Mouse (Mus musculus) forebrain, embryonic 13.5 days (tissue): ENCODE measurements around the gene Tmem131. TPM values are rescaled to one million over a fixed set of nuclear protein-coding genes. Genes with fewer than 3 reads are reported as not detected.
"Not testable (repeated sequence)": the region's sequence is repeated elsewhere in the genome, so short reads cannot be mapped to it uniquely, and the experiment has no call there.

Experiments
- ATAC-seq: fragments of 200-750 bp; cut with Nextera tagmentation; 2 replicates; pipeline ENCODE4 v1.8.0; 2017
- H3K27ac ChIP-seq: fragments of 300-500 bp; sonication (generic); 2 replicates; pipeline ENCODE4 v1.5.1; 2015; ENCODE audit warnings: inconsistent platforms, mild to moderate bottlenecking, moderate library complexity
- H3K27me3 ChIP-seq: fragments of 300-500 bp; sonication (generic); 2 replicates; pipeline ENCODE4 v1.6.1; 2015; ENCODE audit warnings: mild to moderate bottlenecking, inconsistent platforms
- H3K36me3 ChIP-seq: fragments of 300-500 bp; sonication (generic); 2 replicates; pipeline ENCODE4 v1.6.1; 2015; ENCODE audit warnings: mild to moderate bottlenecking, inconsistent platforms; ENCODE audit not compliant: poor library complexity, severe bottlenecking
- H3K4me1 ChIP-seq: fragments of 300-500 bp; sonication (generic); 2 replicates; pipeline ENCODE4 v1.6.1; 2015; ENCODE audit warnings: inconsistent platforms
- H3K4me2 ChIP-seq: fragments of 300-500 bp; sonication (generic); 2 replicates; pipeline ENCODE4 v1.6.1; 2015; ENCODE audit warnings: inconsistent platforms, mild to moderate bottlenecking, moderate library complexity
- H3K4me3 ChIP-seq: fragments of 300-500 bp; sonication (generic); 2 replicates; pipeline ENCODE4 v1.5.1; 2015; ENCODE audit warnings: mild to moderate bottlenecking, inconsistent platforms
- H3K9ac ChIP-seq: fragments of 300-500 bp; sonication (generic); 2 replicates; pipeline ENCODE4 v1.6.1; 2015; ENCODE audit warnings: mild to moderate bottlenecking, inconsistent platforms
- H3K9me3 ChIP-seq: fragments of 300-500 bp; sonication (generic); replicated peaks from 2 replicates; pipeline ENCODE4 v1.6.1; 2016; ENCODE audit warnings: inconsistent platforms
- WGBS: fragments of 180-500 bp; shearing (Covaris S2); methylation state at CpG from one replicate; pipeline ENCODE4 v1.1.7; 2015; 5-methylcytosine and 5-hydroxymethylcytosine counted together
- polyA plus RNA-seq: library from polyadenylated mRNA; unstranded; fragments of >200 nt; fragmentation: Nextera tagmentation; extraction: Ambion mirVana; gene quantifications from 2 replicates; pipeline ENCODE4 v1.2.1, GENCODE M21; 2015

The Tmem131 gene
- polyA plus RNA-seq, 1 experiment from 2014 or later: 12.0 TPM

- WGBS: 98% methylated on average over 2 of the region's 2 CpGs
- Histone ChIP-seq H3K36me3 (peaks cover 21% of the 10 kb centered on the region; the same call in 1 of the 2 replicates), H3K4me3 (no peak overlapping the region), H3K4me2 (no peak overlapping the region), H3K27ac (no peak overlapping the region), H3K9me3 (no peaks in the 10 kb centered on the region), H3K9ac (no peak overlapping the region), H3K4me1 (0 out of 2 replicates have a peak, but pooled peaks cover 7% of the 10 kb centered on the region), H3K27me3 (no peaks in the 10 kb centered on the region)
- no peak for ATAC-seq
Measured at GRCm38 (mm10) chr1:36840959-36841358, 102.5 kb downstream of the Tmem131 start.

- H3K4me3 ChIP-seq: no peak overlapping the region
- no peaks in the 10 kb centered on the region for H3K9me3 ChIP-seq
- no peak overlapping the region for H3K9ac ChIP-seq
- 93% methylated on average over 3 of the region's 3 CpGs for WGBS
- H3K4me2 ChIP-seq: no peak overlapping the region
- H3K27me3 ChIP-seq: no peaks in the 10 kb centered on the region
- no peak overlapping the region for H3K27ac ChIP-seq
- 0 out of 2 replicates have a peak, but pooled peaks cover 2% of the 10 kb centered on the region for H3K4me1 ChIP-seq
- ATAC-seq: no peak
- peaks cover 26% of the 10 kb centered on the region; the same call in 1 of the 2 replicates for H3K36me3 ChIP-seq
Measured at GRCm38 (mm10) chr1:36839858-36840257, 103.6 kb downstream of the Tmem131 start.

GRCm38 (mm10) chr1:36836274-36836954 lies 107.1 kb downstream of the Tmem131 start:
- Histone ChIP-seq H3K9me3 (no peaks in the 10 kb centered on the region), H3K9ac (no peak overlapping the region), H3K27me3 (no peaks in the 10 kb centered on the region), H3K4me3 (no peak overlapping the region), H3K27ac (no peak overlapping the region), H3K4me2 (no peak overlapping the region), H3K36me3 (peaks cover 49% of the 10 kb centered on the region), H3K4me1 (0 out of 2 replicates have a peak, but pooled peaks cover 2% of the 10 kb centered on the region)
- WGBS: 56% methylated on average over 12 of the region's 12 CpGs
- ATAC-seq: no peak

GRCm38 (mm10) chr1:36835593-36835992 lies 107.9 kb downstream of the Tmem131 start:
- H3K4me2 ChIP-seq: no peak overlapping the region
- H3K4me1 ChIP-seq: 0 out of 2 replicates have a peak, but pooled peaks cover 2% of the 10 kb centered on the region
- peaks cover 51% of the 10 kb centered on the region for H3K36me3 ChIP-seq
- no peak overlapping the region for H3K4me3 ChIP-seq
- no peaks in the 10 kb centered on the region for H3K9me3 ChIP-seq
- no peak overlapping the region for H3K27ac ChIP-seq
- WGBS: 95% methylated on average over 3 of the region's 3 CpGs
- H3K9ac ChIP-seq: no peak overlapping the region
- no peaks in the 10 kb centered on the region for H3K27me3 ChIP-seq
- ATAC-seq: no peak

GRCm38 (mm10) chr1:36834090-36834489 lies 109.4 kb downstream of the Tmem131 start:
- Histone ChIP-seq H3K4me2 (no peak overlapping the region), H3K4me1 (0 out of 2 replicates have a peak, but pooled peaks cover 2% of the 10 kb centered on the region), H3K27ac (no peak overlapping the region), H3K27me3 (no peaks in the 10 kb centered on the region), H3K36me3 (peaks cover 52% of the 10 kb centered on the region), H3K9me3 (no peaks in the 10 kb centered on the region), H3K4me3 (no peak overlapping the region), H3K9ac (no peak overlapping the region)
- ATAC-seq: no peak
- WGBS: 92% methylated on average over 7 of the region's 7 CpGs

- Histone ChIP-seq H3K36me3 (peaks cover 54% of the 10 kb centered on the region), H3K27ac (peak overlapping the region; percentile 25; the same call in 1 of the 2 replicates), H3K9ac (no peak overlapping the region), H3K4me1 (no peaks in the 10 kb centered on the region), H3K27me3 (no peaks in the 10 kb centered on the region), H3K4me3 (no peak overlapping the region), H3K9me3 (no peaks in the 10 kb centered on the region), H3K4me2 (no peak overlapping the region)
- ATAC-seq: no peak
- 64% methylated on average over 14 of the region's 14 CpGs for WGBS
Measured at GRCm38 (mm10) chr1:36830913-36831866, 112.3 kb downstream of the Tmem131 start.

GRCm38 (mm10) chr1:36824356-36824755 lies 119.1 kb downstream of the Tmem131 start:
- peaks cover 68% of the 10 kb centered on the region for H3K36me3 ChIP-seq
- no peaks in the 10 kb centered on the region for H3K9me3 ChIP-seq
- no peak overlapping the region for H3K9ac ChIP-seq
- no peak overlapping the region for H3K4me2 ChIP-seq
- H3K27ac ChIP-seq: no peak overlapping the region
- H3K27me3 ChIP-seq: no peaks in the 10 kb centered on the region
- WGBS: 94% methylated on average over 5 of the region's 5 CpGs
- no peaks in the 10 kb centered on the region for H3K4me1 ChIP-seq
- no peak for ATAC-seq
- H3K4me3 ChIP-seq: no peak overlapping the region

- not testable (repeated sequence) for H3K9ac ChIP-seq, H3K4me1 ChIP-seq, ATAC-seq, H3K27ac ChIP-seq, H3K27me3 ChIP-seq, H3K4me3 ChIP-seq, H3K9me3 ChIP-seq, H3K4me2 ChIP-seq
- peaks cover 85% of the 10 kb centered on the region for H3K36me3 ChIP-seq
- 87% methylated on average over 4 of the region's 4 CpGs for WGBS
Measured at GRCm38 (mm10) chr1:36821918-36822317, 121.5 kb downstream of the Tmem131 start.

- H3K4me1 ChIP-seq: no peaks in the 10 kb centered on the region
- H3K4me2 ChIP-seq: no peak overlapping the region
- 89% methylated on average over 6 of the region's 6 CpGs for WGBS
- H3K4me3 ChIP-seq: no peak overlapping the region
- H3K9me3 ChIP-seq: no peaks in the 10 kb centered on the region
- H3K27me3 ChIP-seq: no peaks in the 10 kb centered on the region
- no peak for ATAC-seq
- no peak overlapping the region for H3K9ac ChIP-seq
- no peak overlapping the region for H3K27ac ChIP-seq
- H3K36me3 ChIP-seq: peaks cover 89% of the 10 kb centered on the region
Measured at GRCm38 (mm10) chr1:36815166-36815565, 128.3 kb downstream of the Tmem131 start.

- Histone ChIP-seq H3K9me3 (no peaks in the 10 kb centered on the region), H3K27me3 (no peaks in the 10 kb centered on the region), H3K4me3 (no peak overlapping the region), H3K4me1 (no peaks in the 10 kb centered on the region), H3K9ac (no peak overlapping the region), H3K36me3 (peaks cover 92% of the 10 kb centered on the region), H3K27ac (no peak overlapping the region), H3K4me2 (no peak overlapping the region)
- ATAC-seq: no peak
- 81% methylated on average over 5 of the region's 5 CpGs for WGBS
Measured at GRCm38 (mm10) chr1:36814271-36814903, 129.1 kb downstream of the Tmem131 start.

- Histone ChIP-seq H3K27me3 (no peaks in the 10 kb centered on the region), H3K4me1 (no peaks in the 10 kb centered on the region), H3K4me2 (no peak overlapping the region), H3K36me3 (peaks cover 92% of the 10 kb centered on the region), H3K9ac (no peak overlapping the region), H3K27ac (no peak overlapping the region), H3K9me3 (no peaks in the 10 kb centered on the region), H3K4me3 (no peak overlapping the region)
- WGBS: 89% methylated on average over 7 of the region's 7 CpGs
- peak; percentile 58; the same call in 1 of the 2 replicates for ATAC-seq
Measured at GRCm38 (mm10) chr1:36813415-36813814, 130.1 kb downstream of the Tmem131 start.

- no peak overlapping the region for H3K27ac ChIP-seq
- H3K9me3 ChIP-seq: no peaks in the 10 kb centered on the region
- ATAC-seq: no peak
- no peak overlapping the region for H3K9ac ChIP-seq
- WGBS: 96% methylated on average over 7 of the region's 7 CpGs
- no peak overlapping the region for H3K4me2 ChIP-seq
- H3K36me3 ChIP-seq: peaks cover 92% of the 10 kb centered on the region
- no peaks in the 10 kb centered on the region for H3K27me3 ChIP-seq
- H3K4me1 ChIP-seq: no peaks in the 10 kb centered on the region
- no peak overlapping the region for H3K4me3 ChIP-seq
Measured at GRCm38 (mm10) chr1:36811806-36812205, 131.7 kb downstream of the Tmem131 start.
